Mouse (Mus musculus) embryonic facial prominence, embryonic 14.5 days (tissue): ENCODE measurements around the gene Krt27. TPM values are rescaled to one million over a fixed set of nuclear protein-coding genes. Genes with fewer than 3 reads are reported as not detected.
A peak's percentile ranks its signal among the peaks of the same experiment; 100 is the strongest.

Experiments used
- ATAC-seq: fragments of 200-750 bp; cut with Nextera tagmentation; 2 replicates; pipeline ENCODE4 v1.8.0; 2017; ENCODE audit warnings: low read depth, moderate number of reproducible peaks, moderate TSS enrichment
- DNase-seq: peaks from one replicate; pipeline ENCODE4 v3.0.0-alpha.2; 2015; ENCODE audit warnings: low spot score
- H3K27ac ChIP-seq: fragments of 300-500 bp; sonication (generic); replicated peaks from 2 replicates; pipeline ENCODE4 v1.5.1; 2014; ENCODE audit warnings: low read depth, mild to moderate bottlenecking, low read length, moderate library complexity
- H3K27me3 ChIP-seq: fragments of 300-500 bp; sonication (generic); replicated peaks from 2 replicates; pipeline ENCODE4 v1.6.1; 2014; ENCODE audit warnings: low read length; ENCODE audit not compliant: control insufficient read depth, insufficient read depth
- H3K36me3 ChIP-seq: fragments of 300-500 bp; sonication (generic); 2 replicates; pipeline ENCODE4 v1.6.1; 2014; ENCODE audit warnings: low read length, mixed read lengths; ENCODE audit not compliant: control insufficient read depth, insufficient read depth
- H3K4me1 ChIP-seq: fragments of 300-500 bp; sonication (generic); 2 replicates; pipeline ENCODE4 v1.6.1; 2014; ENCODE audit warnings: antibody characterized with exemption, low read length; ENCODE audit not compliant: control insufficient read depth, insufficient read depth
- H3K4me2 ChIP-seq: fragments of 300-500 bp; sonication (generic); 2 replicates; pipeline ENCODE4 v1.6.1; 2014; ENCODE audit warnings: low read depth, mild to moderate bottlenecking, low read length, moderate library complexity, mixed read lengths
- H3K4me3 ChIP-seq: fragments of 300-500 bp; sonication (generic); 2 replicates; pipeline ENCODE4 v1.5.1; 2014; ENCODE audit warnings: low read depth, mild to moderate bottlenecking, low read length
- H3K9ac ChIP-seq: fragments of 300-500 bp; sonication (generic); 2 replicates; pipeline ENCODE4 v1.6.1; 2014; ENCODE audit warnings: low read depth, mild to moderate bottlenecking, low read length, moderate library complexity, mixed read lengths
- H3K9me3 ChIP-seq: fragments of 300-500 bp; sonication (generic); 2 replicates; pipeline ENCODE4 v1.6.1; 2016; ENCODE audit warnings: low read length; ENCODE audit not compliant: control insufficient read depth
- WGBS: fragments of 180-500 bp; shearing (Covaris S2); extraction: QIAGEN DNeasy Blood & Tissue Kit; methylation state at CpG from one replicate; pipeline ENCODE4 v1.1.7; 2014; 5-methylcytosine and 5-hydroxymethylcytosine counted together
- polyA plus RNA-seq: library from polyadenylated mRNA; unstranded; fragments of >200 nt; fragmentation: Nextera tagmentation; extraction: Ambion mirVana; gene quantifications from 2 replicates; pipeline ENCODE4 v1.2.1, GENCODE M21; 2014

Krt27 gene
- polyA plus RNA-seq: 3.2 and 6.1 TPM in 2 replicates

DNA sequence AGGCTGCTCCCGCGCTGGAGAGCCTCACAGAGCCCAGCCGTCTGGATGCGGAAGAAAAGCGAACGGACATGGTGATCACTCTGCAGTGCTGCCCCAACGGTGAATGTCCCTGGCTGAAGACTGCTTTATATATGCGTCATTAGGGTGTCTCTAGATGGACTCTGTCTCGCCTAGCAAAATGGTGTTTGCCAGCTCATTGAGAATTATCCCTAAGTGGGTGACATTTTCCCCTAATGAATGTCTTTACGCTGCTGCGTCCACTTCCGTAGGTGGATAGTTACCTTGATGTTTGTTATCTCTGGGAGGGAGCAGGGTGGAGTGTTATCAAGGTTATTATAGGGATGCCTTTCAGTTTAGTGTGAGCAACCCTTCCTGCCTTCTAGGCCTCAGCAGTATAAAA is at the start of gene Krt27:
Krt27 (minus strand) TSS at position 101 of the 400 bp plus-strand sequence.
- no peaks in the 10 kb centered on the region for H3K4me1 ChIP-seq
- WGBS: 73% methylated on average over 12 of the region's 12 CpGs
- ATAC-seq (no peak), DNase-seq (no peak)
- H3K36me3 ChIP-seq: no peaks in the 10 kb centered on the region
- H3K9me3 ChIP-seq: no peaks in the 10 kb centered on the region
- no peak within 1 kb of the TSS for H3K4me3 ChIP-seq
- no peak within 1 kb of the TSS for H3K27ac ChIP-seq
- H3K9ac ChIP-seq: no peak within 1 kb of the TSS
- H3K27me3 ChIP-seq: no peaks in the 10 kb centered on the region
- no peak within 1 kb of the TSS for H3K4me2 ChIP-seq

DNA sequence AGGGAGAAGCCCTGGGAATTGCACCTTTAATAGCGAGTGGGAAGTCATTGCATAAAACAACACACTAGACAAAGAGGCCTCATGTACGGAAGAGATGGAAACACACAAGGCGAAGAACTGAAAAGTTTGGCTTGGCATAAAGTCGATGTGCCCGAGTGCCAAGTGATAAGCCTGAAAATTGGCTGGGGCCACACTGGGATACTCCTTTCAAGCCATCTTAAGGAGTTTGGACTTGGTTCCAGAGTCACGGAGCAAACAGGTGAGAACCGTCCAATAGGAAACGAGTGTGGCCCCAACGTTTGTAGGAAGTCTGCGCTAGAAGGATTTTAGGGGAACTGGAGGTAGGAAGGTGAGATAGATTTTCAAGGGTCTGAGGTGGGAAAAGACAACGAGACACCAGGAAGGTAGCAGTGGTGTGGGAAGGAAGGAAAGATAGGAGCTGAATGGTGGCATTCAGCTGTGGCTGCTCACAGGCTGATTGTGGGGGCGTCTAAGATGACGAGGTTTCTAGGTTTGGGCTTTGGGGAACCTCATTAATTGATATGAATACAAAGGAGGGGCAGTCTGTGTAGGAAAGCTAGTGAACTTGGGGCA is 49.1 kb upstream of the Krt27 start:
- Histone ChIP-seq H3K36me3 (no peaks in the 10 kb centered on the region), H3K4me1 (no peaks in the 10 kb centered on the region), H3K4me3 (no peak overlapping the region), H3K4me2 (no peak overlapping the region), H3K27ac (no peak overlapping the region), H3K9me3 (no peaks in the 10 kb centered on the region), H3K9ac (no peak overlapping the region), H3K27me3 (no peaks in the 10 kb centered on the region)
- no peak for ATAC-seq
- WGBS: 86% methylated on average over 13 of the region's 13 CpGs
- no peak for DNase-seq

DNA sequence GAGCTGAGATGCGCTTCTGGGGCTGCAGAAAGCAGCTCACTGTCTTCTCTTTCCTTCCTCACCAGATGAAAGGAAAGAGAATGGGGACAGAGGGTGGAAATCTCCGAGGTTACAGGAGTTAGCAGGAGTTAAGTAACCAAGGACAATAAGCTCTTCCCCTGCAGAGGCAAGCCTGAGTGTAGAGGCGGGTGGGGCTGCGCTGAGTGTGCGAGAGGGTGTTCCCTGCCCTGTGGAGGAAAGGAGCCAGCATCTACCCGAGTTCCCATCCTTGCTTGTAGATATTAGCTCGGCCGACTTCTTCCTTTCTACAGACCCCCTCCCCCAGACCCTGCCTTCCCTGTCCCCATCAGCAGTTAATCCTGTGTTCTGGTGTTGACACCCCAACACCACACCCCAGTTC is 47.9 kb upstream of the Krt27 start:
- no peak for ATAC-seq
- WGBS: 64% methylated on average over 8 of the region's 8 CpGs

DNA sequence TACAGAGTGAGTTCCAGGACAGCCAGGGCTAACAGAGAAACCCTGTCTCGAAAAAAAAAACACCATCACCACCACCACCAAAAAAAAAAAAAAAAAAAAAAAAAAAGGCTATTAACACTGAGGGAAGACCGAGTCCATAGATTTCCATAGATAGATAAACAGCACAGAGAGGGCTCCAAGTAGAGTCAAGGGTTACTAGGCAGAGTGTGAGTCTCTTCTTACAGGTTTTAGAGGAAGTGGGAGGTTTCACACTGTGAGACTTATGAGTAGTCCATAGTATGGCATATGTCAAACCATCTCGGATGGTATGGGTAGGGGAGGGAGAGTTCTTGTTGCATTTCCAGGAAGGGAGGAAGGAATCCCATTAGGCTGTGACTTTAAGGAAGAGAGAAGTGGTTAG is 47.2 kb upstream of the Krt27 start:
- H3K4me1 ChIP-seq: no peaks in the 10 kb centered on the region
- ATAC-seq (no peak), DNase-seq (no peak)
- H3K27ac ChIP-seq: no peak overlapping the region
- H3K36me3 ChIP-seq: no peaks in the 10 kb centered on the region
- H3K4me2 ChIP-seq: no peak overlapping the region
- H3K27me3 ChIP-seq: no peaks in the 10 kb centered on the region
- no peaks in the 10 kb centered on the region for H3K9me3 ChIP-seq
- H3K4me3 ChIP-seq: no peak overlapping the region
- H3K9ac ChIP-seq: no peak overlapping the region
- 76% methylated on average over 3 of the region's 3 CpGs for WGBS

More for the DNA sequence above, 47.9 kb upstream of the Krt27 start:
- Histone ChIP-seq H3K9me3 (no peaks in the 10 kb centered on the region), H3K4me3 (no peak overlapping the region), H3K36me3 (no peaks in the 10 kb centered on the region), H3K4me1 (no peaks in the 10 kb centered on the region), H3K9ac (no peak overlapping the region), H3K4me2 (no peak overlapping the region), H3K27ac (no peak overlapping the region), H3K27me3 (no peaks in the 10 kb centered on the region)
- DNase-seq: no peak

DNA sequence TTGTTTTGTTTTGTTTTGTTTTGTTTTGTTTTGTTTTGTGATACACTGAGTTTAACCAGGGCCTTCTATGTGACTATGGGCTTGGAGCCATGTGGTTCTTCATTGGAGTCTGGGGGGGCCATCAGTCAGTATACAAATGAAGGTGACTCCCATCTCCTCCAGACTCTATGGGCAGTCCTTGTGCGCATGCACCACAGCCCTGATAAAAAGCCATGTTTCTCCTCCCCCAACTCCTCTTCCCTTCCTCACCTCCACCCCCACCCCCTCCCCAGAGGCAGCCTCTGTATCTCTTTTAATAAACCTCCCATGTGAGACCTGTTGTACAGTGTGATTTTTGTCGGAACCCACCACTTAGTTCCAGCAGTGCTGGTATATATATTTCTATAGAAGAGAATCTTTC is 45.8 kb upstream of the Krt27 start:
- H3K27ac ChIP-seq: no peak overlapping the region
- no peak overlapping the region for H3K4me2 ChIP-seq
- WGBS: 79% methylated on average over 2 of the region's 2 CpGs
- H3K4me3 ChIP-seq: no peak overlapping the region
- no peak overlapping the region for H3K9ac ChIP-seq
- H3K27me3 ChIP-seq: no peaks in the 10 kb centered on the region
- DNase-seq: no peak
- H3K9me3 ChIP-seq: no peaks in the 10 kb centered on the region
- no peak for ATAC-seq
- H3K4me1 ChIP-seq: no peaks in the 10 kb centered on the region
- no peaks in the 10 kb centered on the region for H3K36me3 ChIP-seq

DNA sequence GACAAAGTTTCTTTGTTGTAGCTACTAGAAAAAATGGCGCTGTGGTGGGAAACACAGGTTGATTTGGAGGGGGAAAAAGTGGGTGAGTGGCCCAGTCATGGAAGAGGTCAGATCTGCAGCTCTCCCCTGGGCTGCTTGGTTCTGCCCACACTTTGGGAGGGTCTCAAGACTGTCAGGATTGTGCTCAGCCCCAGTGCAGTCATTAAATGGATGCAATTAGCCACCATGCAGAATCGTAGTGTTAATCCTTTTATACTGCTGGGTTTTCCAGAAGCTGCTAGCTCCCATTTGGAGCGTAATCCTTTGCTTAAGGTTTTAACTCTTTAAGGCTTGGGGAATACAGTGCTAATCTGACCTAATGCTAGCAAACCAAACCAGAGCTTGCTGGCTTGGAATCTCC is 45.1 kb upstream of the Krt27 start:
- ATAC-seq: no peak
- no peak overlapping the region for H3K4me3 ChIP-seq

DNA sequence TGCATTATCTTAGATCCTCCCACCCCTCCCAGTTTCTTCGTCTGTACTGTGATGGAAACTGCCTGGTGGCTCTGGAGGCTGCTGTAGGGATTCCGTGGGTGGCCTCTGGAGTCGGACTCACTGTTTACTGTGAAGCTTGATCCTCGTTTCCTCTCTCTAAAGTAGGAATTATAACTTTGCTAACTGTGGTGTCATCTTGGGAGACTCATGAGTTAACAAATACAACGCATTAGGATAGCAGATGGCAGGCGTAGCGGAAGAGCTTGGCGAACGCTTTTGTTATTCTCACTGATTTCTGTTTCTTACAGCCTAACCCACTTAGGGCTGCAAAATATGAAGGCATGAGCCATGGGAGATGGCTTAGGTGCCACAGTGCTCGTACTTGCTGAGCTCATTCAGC is 41.6 kb upstream of the Krt27 start:
- Histone ChIP-seq H3K9me3 (no peaks in the 10 kb centered on the region), H3K4me1 (no peaks in the 10 kb centered on the region), H3K9ac (no peak overlapping the region), H3K27ac (no peak overlapping the region), H3K4me2 (no peak overlapping the region), H3K27me3 (no peaks in the 10 kb centered on the region), H3K36me3 (no peaks in the 10 kb centered on the region), H3K4me3 (no peak overlapping the region)
- DNase-seq: no peak
- no peak for ATAC-seq
- 85% methylated on average over 10 of the region's 10 CpGs for WGBS

More for the DNA sequence above, 45.1 kb upstream of the Krt27 start:
- Histone ChIP-seq H3K27ac (no peak overlapping the region), H3K27me3 (no peaks in the 10 kb centered on the region), H3K4me1 (no peaks in the 10 kb centered on the region), H3K36me3 (no peaks in the 10 kb centered on the region), H3K9me3 (no peaks in the 10 kb centered on the region), H3K9ac (no peak overlapping the region), H3K4me2 (no peak overlapping the region)
- no peak for DNase-seq
- WGBS: 35% methylated on average over 3 of the region's 3 CpGs

DNA sequence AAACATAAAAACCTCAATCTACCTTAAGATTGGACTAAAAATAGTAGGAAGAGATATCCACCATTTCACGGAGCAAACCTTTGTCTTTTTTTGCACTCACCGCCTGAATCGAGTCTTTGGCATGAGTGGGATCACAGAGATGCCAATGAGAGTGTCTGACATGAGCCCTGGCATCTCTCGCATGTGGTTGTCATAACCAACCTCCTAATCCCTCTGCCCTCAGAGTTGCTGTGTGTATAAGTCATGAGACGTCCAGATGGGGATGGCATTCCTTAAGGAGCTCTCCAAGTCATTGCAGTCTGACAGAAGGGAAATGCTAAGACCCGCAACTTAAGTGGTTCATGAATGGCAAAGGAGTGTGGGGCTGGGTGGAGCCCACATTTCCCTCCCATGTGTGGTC is 40.5 kb upstream of the Krt27 start:
- H3K27ac ChIP-seq: no peak overlapping the region
- DNase-seq (no peak), ATAC-seq (no peak)
- H3K4me3 ChIP-seq: no peak overlapping the region
- H3K9me3 ChIP-seq: no peaks in the 10 kb centered on the region
- no peak overlapping the region for H3K4me2 ChIP-seq
- no peaks in the 10 kb centered on the region for H3K27me3 ChIP-seq
- no peaks in the 10 kb centered on the region for H3K4me1 ChIP-seq
- H3K36me3 ChIP-seq: no peaks in the 10 kb centered on the region
- H3K9ac ChIP-seq: no peak overlapping the region
- WGBS: 75% methylated on average over 6 of the region's 6 CpGs

DNA sequence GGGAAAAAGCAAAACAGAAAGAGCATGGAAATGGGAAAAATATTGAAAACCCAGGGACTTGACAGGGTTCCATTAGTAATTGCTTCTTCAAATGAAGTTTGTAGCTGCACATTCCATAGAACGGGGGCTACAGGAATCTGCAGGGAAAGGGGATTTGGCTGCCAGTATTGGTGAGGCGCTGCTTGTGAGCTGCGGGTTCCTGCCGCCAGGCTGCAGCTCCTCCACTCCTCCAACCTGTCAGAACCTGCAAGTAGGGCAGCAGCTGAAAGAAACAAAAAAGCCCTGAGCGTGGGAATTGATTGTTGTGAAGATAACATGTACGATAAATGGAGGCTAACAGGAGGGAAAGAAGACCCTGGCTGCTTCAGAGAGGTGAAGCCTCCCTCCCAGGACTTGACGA is 40.0 kb upstream of the Krt27 start:
- Histone ChIP-seq H3K9me3 (no peaks in the 10 kb centered on the region), H3K4me3 (no peak overlapping the region), H3K27me3 (no peaks in the 10 kb centered on the region), H3K4me2 (no peak overlapping the region; the same call in 1 of the 2 replicates), H3K27ac (peak overlapping the region; percentile 33; the same call in 1 of the 2 replicates), H3K4me1 (no peaks in the 10 kb centered on the region), H3K36me3 (no peaks in the 10 kb centered on the region), H3K9ac (no peak overlapping the region)
- 64% methylated on average over 7 of the region's 7 CpGs for WGBS
- DNase-seq (peak; percentile 64), ATAC-seq (no peak)
